Mouse (Mus musculus): ENCODE data around the gene Tlx3.

- no peak for TF ChIP-seq USF1 (IDR thresholded peaks at IDR 0.05; ENCODE audit: low read depth)
- no peak for TF ChIP-seq CTCF (IDR thresholded peaks at IDR 0.05; ENCODE audit: control insufficient read depth, insufficient read depth, insufficient read length)
- TF ChIP-seq CEBPB (IDR thresholded peaks at IDR 0.05; ENCODE audit: low read depth): no peak
- no peak for TF ChIP-seq MAX (IDR thresholded peaks at IDR 0.05)
- TF ChIP-seq MYOD1 (IDR thresholded peaks at IDR 0.05; ENCODE audit: control insufficient read depth, insufficient read length, low read depth): no peak
Measured at GRCm38 (mm10) chr11:33204966-33205365, 1.6 kb upstream of the Tlx3 start.
